Mouse (Mus musculus) gastrocnemius, postnatal 25 days (tissue): ENCODE measurements around the gene Hoxc10. TPM values are rescaled to one million over a fixed set of nuclear protein-coding genes. Genes with fewer than 3 reads are reported as not detected.

Experiments
- DNase-seq: peaks from one replicate; pipeline ENCODE4 v3.0.0; 2022
- total RNA-seq, 2 experiments: library from RNA; stranded (reverse); gene quantifications; 1 replicate in 1 of 2; 2 replicates in 1 of 2; pipeline ENCODE4 v1.2.3; 2021

The Hoxc10 gene
- total RNA-seq, 2 experiments from 2014 or later, result 61.5 to 69.5 TPM

DNA sequence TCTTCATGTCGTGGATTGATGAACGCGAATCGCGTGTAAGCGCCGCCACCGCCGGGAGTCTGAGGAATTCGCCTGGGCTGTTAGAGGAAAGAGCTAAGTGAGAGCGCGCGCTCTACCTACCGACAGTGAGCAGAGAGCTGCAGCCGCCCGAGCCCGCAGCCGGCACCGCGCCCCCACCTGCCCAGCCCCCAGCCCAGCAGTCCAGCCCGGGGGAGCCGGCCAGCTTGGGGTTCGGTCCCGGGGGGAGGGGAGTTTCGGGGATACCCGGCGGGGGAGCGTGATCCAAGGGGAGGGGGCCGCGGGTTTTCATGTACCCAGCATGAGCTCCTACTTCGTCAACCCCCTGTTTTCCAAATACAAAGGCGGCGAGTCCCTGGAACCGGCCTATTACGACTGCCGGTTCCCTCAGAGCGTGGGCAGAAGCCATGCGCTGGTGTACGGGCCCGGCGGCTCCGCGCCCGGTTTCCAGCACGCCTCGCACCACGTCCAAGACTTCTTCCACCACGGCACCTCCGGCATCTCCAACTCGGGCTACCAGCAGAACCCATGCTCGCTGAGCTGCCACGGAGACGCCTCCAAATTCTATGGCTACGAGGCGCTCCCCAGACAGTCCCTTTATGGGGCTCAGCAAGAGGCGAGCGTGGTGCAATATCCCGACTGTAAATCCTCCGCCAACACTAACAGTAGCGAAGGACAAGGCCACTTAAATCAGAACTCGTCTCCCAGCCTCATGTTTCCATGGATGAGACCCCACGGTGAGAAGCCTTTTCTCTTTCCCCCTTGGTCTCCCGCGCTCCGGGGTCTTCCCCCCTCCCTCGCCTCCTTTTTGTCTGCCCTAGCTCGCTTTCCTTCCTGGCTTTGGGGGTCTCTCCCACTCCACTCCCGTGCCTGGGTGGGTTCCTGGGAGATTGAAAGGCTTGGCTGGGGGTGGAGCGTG lies 24.1 kb downstream of the Hoxc10 start, which contains the start of gene Hoxc8:
Gene Hoxc8, plus strand, starts transcription at position 147 of the 937 bp plus-strand sequence.
- DNase-seq, result no peak

DNA sequence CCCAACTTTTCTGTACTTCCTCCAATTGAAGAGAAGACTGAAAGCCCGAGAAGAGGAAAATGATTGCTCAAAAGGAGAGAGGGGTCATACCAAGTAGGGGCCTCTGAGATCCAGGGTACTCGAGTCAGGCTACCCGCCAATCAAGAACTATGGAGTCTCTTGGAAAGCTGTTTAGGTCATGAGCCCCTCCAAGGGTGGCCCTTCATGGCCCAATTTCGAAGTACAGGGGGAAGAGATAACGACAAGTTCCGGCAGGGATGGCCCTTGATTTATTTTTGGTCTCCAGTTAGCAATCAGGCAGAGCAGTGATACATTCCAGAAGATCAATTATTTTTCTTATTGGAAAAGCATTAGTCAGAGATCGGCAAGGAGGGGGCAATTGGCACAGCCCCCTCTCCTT lies 25.2 kb downstream of the Hoxc10 start:
- no peak for DNase-seq

DNA sequence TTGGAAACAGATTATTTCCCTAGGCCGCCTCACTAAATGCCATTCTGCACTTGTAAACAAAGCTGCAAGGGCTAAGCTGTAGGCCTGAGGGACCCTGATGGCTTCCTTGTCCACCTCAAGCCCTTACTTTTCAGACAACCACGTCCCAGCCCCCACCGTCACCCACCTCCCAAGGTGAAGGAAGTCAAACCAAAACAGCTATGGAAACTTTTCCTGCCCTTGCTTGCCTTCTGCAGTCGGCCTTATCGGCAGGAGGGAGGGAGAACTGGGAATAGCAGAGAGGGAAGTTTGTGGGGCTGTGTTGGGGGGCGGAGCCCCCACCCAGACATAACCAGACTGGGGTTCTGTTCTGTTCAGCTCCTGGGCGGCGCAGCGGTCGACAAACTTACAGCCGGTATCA lies 25.6 kb downstream of the Hoxc10 start:
- no peak for DNase-seq

DNA sequence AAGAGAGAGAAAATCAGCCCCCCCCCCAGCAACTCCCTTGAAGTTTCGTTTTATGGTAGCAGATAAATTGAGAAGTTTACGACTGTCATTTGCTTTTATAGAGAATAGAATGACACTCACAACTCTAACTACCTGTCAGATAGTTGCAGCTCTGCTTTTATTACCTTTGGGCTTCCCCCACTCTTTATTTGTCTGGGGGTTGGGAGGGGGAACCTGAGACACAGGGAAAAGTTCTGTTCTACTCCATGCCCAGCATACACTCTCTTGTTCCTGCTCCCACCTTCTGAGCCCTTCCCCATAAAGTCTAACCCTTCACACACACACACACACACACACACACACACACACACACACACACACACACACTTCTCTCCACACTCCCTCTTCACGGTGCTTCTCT lies 26.3 kb downstream of the Hoxc10 start:
- DNase-seq, result no peak

DNA sequence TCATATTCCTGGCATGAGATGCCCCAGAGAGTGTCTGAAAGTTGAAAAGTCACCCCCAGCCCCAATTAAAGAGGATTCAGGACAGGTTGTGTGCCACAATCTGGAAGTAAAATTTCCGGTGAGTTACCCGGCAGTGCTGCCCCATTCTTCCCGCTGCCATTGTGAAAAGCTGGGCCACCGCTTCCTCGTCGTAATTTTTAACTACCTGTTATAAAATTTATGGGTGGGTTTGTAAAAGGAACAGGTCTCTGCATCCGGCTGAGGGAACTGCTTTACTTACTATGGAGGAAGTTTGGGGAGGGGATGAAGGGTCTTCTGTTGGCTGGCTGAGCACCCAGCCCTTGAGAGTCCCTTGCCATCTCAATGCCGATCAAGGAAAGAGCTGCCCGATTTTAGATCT lies 30.0 kb downstream of the Hoxc10 start:
- no peak for DNase-seq

DNA sequence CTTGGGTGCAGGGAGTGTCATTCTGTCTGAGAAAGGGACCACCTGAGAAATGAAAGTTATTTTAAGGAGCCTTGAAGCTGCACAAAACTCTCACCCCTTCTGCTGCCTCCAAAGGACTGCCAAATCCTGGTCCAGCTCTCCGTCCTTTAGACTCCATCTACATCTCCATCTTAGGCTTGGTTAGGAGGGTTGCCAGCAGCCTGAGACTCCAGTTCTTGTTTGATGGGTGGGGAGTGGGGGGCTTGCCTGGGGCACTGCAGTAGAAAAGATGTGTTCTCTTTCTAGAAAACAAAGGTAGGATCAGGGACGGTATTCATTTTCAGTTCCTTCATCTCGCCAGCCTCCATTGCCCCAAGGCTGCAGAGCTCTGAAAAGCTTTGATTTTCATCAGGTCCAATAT lies 30.8 kb downstream of the Hoxc10 start:
- no peak for DNase-seq

DNA sequence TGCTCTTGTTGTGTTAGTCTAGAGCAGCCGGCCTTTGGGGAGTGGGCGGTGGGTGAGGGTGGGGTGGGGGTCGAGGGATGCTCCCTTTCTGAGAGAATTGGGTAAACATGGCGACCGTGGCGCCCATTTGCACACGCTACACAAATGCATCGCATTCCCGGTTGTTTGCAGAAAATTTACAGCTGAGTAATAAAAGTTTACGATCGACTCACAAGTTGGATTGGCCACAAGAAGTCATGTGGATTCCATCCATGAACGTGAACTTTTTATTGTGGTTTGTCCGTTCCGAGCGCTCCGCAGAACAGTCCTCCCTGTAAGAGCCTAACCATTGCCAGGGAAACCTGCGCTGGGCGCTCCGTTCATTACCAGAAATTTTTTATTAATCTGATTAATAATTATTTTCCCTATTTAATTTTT lies 31.4 kb downstream of the Hoxc10 start, which contains the start of gene Hoxc6:
Gene Hoxc6, plus strand, starts transcription at position 319 of the 417 bp plus-strand sequence.
- peak; percentile 9 for DNase-seq

DNA sequence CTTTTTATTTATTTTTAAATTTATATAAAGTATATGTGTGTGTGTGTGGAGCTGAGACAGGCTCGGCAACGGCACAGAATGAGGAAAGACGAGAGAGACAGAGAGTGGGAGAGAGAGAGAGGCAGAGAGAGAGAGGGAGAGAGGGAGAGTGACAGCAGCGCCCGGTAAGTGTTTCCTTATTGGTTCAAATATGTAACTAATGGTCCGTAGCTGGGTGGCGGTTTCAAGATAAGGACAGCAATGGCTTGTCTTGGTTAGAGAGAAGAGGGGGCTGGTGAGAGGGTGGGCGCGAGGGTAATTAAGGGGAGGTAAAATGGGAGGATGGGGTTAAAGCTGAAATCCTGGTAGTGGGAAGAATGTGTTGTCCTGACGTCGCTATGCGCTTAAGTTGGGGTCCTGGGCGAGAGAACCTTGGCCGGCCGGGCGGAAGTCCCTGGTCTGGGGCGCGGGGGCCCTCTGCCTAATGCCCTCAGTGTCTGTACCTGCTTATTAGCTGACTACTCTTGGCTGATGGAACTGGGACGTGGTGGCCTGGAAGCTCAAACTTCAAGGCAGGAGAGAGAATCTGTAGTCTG lies 32.1 kb downstream of the Hoxc10 start:
- DNase-seq, result no peak

DNA sequence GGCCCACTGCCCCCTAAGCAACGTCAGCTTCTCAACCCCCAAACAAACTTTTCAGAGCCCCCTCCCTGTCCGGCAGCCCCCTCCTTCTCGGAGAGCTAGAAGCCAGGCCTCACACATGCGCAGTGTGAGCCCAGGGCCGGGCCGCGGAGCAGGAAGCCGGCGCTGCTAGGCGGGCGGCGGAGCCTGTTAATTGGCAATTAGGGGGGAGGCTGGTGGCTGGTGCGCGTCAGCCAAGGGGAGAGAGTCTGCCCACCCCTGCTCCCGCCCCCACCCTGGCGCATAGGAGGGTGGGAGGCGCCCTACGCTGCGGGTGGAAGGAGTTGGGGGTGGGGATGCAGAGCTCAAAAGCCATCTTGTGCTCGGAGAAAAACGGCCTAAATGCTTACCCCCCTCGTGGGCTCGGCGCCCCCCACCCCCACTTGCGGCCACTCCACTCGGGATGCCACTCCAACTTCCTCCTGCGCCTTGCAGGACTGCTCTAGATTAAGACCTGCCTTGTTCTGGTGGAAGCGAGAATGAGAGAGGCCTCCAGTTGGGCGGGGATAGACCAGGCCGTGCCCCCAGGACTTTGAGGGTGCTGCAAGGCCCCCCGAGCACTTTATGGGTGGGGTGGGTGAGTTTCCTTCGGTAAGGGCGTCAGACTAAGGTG lies 32.7 kb downstream of the Hoxc10 start:
- DNase-seq, result peak; percentile 90

DNA sequence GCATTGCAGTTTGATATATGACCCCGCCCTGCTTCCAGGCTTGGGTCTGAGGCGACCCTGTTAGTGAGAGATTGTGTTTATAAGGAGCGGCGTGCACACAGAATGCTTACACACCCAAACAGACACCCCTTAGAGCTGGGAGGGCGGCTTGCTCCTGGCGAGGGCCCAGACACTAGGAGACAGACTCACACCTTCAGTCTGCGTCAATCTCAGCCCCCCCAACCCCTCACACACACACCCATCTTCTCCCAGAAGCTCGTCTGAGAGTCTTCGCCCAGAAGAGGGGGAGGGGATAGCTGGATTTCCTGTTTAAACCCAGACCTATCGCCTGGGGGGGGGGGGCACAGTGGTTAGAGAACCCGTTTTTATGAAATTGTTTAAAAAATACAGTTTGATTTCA lies 33.4 kb downstream of the Hoxc10 start:
- DNase-seq, result peak; percentile 33

DNA sequence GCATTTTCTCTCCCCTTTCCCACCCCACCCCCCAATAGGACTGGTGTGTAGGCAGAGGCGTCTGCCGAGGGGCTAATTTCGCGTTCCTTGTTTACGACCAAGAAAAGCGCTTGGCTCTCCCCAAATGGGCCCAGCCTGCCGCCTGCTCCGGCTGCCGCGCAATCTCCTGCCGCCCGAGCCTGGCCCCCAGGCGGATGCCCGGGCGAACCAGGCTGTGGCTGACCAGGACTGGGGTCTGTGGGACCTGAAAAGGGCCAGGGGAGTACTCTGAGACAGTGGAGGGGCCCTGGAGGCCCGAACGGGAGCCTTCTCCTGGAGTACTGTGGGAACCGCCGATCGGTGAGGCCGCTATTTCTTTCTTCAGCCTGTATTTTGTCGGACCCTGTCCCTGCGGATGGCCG lies 33.9 kb downstream of the Hoxc10 start:
- DNase-seq, result peak; percentile 43

DNA sequence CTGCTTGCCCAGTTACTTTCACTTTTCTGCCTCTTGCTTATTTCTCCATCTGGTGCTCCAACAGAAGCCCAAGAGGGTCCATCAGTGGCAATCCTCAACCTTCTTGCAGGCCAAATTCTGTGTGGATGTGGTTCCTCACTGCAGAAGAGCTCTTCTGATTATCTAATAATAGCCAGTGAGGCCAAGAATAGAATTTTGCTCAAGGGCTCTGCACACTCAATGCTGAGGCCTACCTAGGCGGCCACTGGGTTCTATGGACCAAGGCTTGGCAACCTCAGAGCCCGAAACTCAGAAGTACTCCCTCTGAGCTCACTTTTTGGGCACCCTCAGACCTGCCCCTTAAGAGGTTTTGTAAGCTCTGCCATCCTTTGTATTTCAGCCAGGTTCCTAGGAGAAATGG lies 34.8 kb downstream of the Hoxc10 start:
- DNase-seq, result no peak

DNA sequence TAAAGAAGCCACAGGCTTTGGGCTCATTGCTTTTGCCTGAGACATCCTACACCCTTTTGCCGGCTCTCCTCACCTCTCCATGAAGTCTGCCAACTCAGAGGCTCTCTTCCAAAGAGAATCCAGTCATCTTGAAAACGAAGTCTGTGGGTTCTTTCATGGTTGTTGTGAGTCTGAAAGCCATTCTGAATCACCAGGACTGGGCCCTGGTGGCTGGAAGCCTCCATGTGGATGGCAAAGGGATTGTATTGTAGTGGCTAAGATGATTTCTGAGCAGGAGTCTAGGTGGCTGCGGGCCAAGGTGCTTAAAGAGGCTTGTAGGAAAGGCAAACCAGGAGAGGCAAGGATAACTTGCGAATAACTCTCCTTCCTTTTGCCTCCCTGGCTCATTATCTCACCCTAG lies 35.6 kb downstream of the Hoxc10 start:
- DNase-seq, result no peak

DNA sequence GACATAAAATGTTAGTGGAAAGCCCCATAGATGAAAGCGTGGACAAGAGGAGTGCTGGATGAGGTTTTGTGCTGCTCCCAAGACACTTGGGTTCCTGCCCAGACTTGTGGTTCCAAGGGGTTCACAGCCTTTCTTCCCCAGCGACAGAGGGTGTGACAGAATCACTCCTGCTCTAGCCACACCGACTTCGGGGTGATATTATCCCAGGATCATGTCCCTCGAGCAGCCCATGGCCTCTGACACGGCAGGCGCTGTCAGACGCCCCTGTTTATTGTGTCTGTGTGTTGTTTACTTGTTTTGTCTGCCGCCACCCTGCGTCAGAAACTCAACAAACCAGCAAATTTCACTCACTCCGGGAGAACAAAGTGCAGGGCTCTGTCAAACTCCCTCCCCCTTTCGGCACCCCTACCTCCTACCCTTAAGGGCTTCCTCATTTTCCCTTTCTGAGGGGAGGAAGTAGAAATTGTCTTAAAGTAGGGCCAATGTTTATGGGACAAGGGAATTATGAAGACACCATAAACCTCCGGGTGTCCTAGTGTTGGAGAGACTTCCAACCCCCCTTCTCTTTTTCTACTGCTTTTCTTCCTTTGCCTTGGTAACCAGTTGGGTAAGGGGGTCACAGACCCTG lies 36.3 kb downstream of the Hoxc10 start:
- DNase-seq, result no peak

DNA sequence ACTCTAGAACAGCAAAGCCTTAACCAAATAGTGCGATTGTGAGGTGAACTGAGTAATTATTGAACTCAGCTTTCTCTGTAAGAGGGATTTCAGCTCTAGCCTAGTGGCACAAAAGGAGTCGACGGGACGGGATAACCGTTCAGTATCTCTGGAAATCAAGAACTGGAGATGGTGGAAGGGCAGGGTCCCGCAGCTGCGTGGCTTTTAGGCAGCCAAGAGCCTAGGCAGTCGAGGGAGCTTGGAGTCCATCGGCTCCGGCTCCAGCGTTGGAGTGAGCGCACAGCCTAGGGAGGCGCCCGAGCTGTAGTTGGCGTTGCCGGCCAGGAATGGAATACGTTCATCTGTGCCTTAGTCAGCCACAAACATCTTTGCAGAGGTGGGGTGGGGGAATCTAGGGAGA lies 38.7 kb downstream of the Hoxc10 start:
- peak; percentile 49 for DNase-seq

DNA sequence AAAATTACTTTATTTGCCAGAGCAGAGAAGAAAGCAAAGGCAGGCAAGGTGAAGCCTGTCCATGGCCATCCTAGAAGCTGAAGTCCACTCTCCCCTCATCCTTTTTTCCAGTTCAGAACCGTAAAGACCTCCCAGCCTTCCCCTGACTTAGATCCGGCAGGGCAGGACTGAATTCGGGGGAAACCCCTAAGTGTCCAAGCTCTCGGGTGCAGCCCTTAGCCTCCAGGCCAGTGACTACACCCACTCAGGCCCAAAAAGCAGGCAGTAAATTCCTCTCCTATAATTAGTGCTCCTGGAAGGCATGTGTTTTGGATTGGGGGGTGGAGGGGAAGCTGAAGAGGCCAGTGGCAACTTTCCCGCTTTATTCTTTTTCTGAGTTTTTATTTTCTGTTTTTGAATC lies 39.2 kb downstream of the Hoxc10 start:
- no peak for DNase-seq

DNA sequence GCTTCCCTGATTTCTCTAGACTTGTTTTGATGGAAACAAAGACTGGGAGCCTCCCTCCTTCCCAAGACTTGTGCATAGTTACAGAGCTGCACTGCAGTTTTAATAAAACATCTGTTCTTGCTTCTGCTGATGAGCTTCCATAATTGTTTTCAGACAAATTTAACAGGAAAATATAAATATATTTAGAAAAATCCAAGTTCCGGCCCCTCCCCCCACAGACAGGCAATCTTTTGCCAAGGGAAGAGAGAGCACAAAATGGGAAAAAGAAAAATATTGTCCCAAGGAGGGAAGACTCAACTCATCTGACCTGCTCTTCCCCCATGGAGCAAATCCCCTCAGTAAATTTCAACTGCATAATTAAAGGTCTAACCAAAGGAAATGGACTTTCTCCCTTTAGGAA lies 39.7 kb downstream of the Hoxc10 start:
- DNase-seq, result no peak

DNA sequence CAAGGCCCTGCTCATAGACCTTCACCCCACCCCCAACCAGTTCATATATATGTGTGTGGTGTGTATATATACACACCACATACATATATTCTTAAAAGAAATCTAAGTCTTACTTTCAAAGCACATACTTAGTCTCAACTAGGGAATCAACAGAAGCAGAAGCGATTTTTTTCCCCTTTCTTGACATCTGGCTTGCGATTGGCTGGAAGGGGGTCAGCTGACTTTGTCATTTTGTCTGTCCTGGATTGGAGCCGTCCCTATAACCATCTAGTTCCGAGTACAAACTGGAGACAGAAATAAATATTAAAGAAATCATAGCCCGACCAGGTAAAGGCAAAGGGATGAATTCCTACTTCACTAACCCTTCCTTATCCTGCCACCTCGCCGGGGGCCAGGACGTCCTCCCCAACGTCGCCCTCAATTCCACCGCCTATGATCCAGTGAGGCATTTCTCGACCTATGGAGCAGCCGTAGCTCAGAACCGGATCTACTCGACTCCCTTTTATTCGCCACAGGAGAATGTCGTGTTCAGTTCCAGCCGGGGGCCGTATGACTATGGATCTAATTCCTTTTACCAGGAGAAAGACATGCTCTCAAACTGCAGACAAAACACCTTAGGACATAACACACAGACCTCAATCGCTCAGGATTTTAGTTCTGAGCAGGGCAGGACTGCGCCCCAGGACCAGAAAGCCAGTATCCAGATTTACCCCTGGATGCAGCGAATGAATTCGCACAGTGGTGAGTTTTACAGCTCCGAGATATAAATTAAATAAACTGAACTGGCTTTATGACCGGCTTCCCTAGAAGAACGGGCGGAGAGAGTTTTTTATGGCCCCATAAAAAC lies 42.9 kb downstream of the Hoxc10 start:
- no peak for DNase-seq

DNA sequence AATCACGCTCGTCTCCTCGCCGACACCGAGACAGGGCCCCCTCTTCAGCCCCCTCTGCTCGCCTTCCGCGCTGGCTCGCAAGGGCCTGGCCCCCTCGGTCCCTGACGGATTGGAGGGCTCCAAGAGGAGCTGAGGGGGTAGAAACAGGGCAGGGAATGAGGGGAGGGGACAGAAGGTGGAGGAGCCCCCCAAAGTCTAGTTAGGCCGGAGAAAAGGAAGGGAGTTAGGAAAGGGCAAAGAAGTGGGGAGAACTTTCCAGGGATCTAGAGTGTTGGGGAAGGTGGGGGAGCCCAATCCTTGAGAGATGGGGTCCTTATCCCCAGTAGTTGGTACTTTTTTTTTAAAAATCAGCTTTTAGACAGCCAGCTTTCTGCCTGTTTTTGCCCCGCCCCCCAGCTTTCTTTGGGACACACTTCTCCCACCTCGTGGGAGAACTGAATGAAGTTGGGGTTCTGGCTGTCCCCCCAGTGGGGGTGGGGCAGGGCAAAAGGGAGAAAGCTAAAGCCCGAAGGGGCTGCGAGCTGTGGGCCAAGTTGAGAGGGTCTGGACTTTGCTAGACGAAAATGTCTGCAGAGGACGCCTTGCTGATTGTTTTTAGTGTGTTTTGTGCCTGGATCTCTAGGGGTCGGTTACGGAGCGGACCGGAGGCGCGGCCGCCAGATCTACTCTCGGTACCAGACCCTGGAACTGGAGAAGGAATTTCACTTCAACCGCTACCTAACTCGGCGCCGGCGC lies 43.7 kb downstream of the Hoxc10 start:
- DNase-seq, result no peak

DNA sequence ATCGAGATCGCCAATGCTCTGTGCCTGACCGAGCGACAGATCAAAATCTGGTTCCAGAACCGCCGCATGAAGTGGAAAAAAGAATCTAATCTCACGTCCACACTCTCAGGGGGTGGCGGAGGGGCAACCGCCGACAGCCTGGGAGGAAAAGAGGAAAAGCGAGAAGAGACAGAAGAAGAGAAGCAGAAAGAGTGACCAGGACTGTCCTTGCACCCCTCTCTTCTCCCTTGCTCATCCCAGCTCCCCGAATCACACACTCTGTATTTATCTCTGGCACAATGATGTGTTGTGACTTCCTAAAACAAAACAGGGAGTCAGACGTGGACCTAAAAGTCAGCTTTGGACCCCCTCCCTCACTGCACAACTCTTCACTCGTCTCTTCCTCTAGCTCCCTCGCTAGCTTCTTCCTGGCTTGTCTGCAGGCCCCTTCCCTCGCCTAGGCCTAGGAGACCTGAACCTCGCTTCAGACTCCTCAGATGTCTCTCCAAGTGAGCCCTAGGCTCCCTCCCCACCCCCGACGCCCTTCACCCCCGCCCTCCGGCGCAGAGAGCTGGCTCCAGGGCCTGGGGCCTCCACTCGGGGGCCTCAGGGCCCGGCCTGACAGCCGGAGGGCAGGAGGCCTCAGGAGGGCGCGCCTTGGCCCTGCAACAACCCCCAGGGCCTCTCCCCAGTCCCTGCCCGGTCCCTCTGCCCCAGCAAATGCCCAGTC lies 44.4 kb downstream of the Hoxc10 start:
- no peak for DNase-seq
